Mouse (Mus musculus) forebrain, embryonic 15.5 days (tissue): ENCODE data around the gene Lbx2. TPM values are rescaled to one million over a fixed set of nuclear protein-coding genes. Genes with fewer than 3 reads are reported as not detected.

Experiments
- ATAC-seq: fragments of 200-750 bp; cut with Nextera tagmentation; replicated peaks from 2 replicates; pipeline ENCODE4 v1.8.0; 2017; ENCODE audit warnings: mild to moderate bottlenecking, moderate TSS enrichment, moderate library complexity
- H3K27ac ChIP-seq: fragments of 300-500 bp; sonication (generic); replicated peaks from 2 replicates; pipeline ENCODE4 v1.5.1; 2015; ENCODE audit warnings: mild to moderate bottlenecking, inconsistent platforms
- H3K27me3 ChIP-seq: fragments of 300-500 bp; sonication (generic); 2 replicates; pipeline ENCODE4 v1.6.1; 2015; ENCODE audit warnings: inconsistent platforms
- H3K36me3 ChIP-seq: fragments of 300-500 bp; sonication (generic); 2 replicates; pipeline ENCODE4 v1.6.1; 2015; ENCODE audit warnings: mild to moderate bottlenecking, inconsistent platforms
- H3K4me1 ChIP-seq: fragments of 300-500 bp; sonication (generic); 2 replicates; pipeline ENCODE4 v1.6.1; 2015; ENCODE audit warnings: inconsistent platforms
- H3K4me2 ChIP-seq: fragments of 300-500 bp; sonication (generic); replicated peaks from 2 replicates; pipeline ENCODE4 v1.6.1; 2015; ENCODE audit warnings: mild to moderate bottlenecking, inconsistent platforms
- H3K4me3 ChIP-seq: fragments of 300-500 bp; sonication (generic); 2 replicates; pipeline ENCODE4 v1.5.1; 2015; ENCODE audit warnings: mild to moderate bottlenecking, inconsistent platforms
- H3K9ac ChIP-seq: fragments of 300-500 bp; sonication (generic); replicated peaks from 2 replicates; pipeline ENCODE4 v1.6.1; 2015; ENCODE audit warnings: mild to moderate bottlenecking, inconsistent platforms
- H3K9me3 ChIP-seq: fragments of 300-500 bp; sonication (generic); 2 replicates; pipeline ENCODE4 v1.6.1; 2016; ENCODE audit warnings: inconsistent platforms
- WGBS: fragments of 180-500 bp; shearing (Covaris S2); methylation state at CpG from one replicate; pipeline ENCODE4 v1.1.7; 2015; ENCODE audit warnings: mixed read lengths; 5-methylcytosine and 5-hydroxymethylcytosine counted together
- polyA plus RNA-seq: library from polyadenylated mRNA; unstranded; fragments of >200 nt; fragmentation: Nextera tagmentation; extraction: Ambion mirVana; gene quantifications from 2 replicates; pipeline ENCODE4 v1.2.1, GENCODE M21; 2015

Gene Lbx2
- not detected in 2 replicates for polyA plus RNA-seq

DNA sequence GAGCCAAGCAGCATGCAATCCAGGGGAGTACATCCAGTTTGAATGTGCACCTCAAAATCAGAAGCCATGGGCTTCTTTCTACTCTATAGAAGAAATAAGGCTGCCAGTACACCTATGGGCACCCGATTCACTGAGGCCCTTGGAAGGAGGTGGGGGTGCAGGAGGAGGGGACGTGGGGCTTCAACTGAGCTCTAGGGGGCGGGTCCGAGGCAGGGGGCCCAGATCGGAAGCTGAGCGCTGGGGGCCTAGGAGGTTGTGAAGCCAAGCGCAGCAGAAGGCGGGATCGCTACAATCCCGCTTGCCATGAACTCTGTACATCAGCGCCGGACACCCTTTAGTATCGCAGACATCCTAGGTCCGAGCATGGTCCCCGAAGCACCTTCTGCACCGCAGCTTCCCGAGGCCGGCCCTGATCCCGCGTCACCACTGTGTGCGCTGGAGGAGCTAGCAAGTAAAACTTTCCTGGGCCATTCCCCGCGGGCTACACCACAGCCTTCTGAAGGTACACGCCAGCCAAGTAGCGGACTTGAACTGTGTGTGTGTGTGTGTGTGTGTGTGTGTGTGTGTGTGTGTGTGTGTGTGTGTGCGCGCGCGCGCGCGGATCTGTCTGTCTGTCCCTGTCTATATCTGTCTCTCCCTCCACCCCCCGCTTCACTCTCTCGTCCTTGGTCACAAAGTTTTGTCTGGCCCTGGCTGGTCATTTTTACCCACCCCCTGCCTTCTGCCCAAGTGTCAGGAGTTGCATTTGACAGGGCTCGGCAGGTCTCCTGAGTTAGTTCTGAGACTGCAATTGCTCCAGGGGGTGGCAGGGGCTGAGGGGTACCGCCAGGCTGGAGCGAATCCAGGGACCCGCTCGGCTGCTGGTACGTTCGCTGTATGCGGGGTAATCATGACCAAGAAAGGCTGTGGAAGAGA, at the start of gene Lbx2:
TSS of gene Lbx2 (plus strand) at position 247 of the 915 bp plus-strand sequence.
- no peak for ATAC-seq
- WGBS: 1% methylated on average over 42 of the region's 42 CpGs
- no peak within 1 kb of the TSS for H3K4me3 ChIP-seq
- H3K27me3 ChIP-seq: peaks cover 86% of the 10 kb centered on the region
- H3K4me1 ChIP-seq: peaks cover 7% of the 10 kb centered on the region
- H3K27ac ChIP-seq: no peak within 1 kb of the TSS
- H3K9ac ChIP-seq: no peak within 1 kb of the TSS
- H3K36me3 ChIP-seq: peaks cover 4% of the 10 kb centered on the region
- H3K9me3 ChIP-seq: no peaks in the 10 kb centered on the region
- H3K4me2 ChIP-seq: no peak within 1 kb of the TSS

DNA sequence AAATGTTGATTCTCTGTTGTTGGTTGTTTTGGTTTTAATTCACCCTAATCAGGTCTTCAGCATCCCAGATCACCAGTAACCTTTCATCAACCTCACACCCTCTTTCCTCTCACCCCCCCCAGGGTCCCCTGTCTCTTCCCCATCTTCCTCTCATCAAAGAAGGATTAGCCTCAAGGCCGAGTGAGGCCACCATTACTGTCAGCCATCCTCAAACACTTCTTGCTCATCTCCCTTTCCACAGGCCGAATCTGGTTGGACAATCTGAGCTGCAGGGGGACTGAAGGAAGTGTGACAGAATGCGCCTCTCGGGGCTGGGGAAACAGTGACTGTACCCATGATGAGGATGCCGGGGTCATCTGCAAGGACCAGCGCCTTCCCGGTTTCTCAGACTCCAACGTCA, 49.0 kb upstream of the Lbx2 start:
- 84% methylated on average over 8 of the region's 8 CpGs for WGBS
- H3K36me3 ChIP-seq: no peaks in the 10 kb centered on the region

DNA sequence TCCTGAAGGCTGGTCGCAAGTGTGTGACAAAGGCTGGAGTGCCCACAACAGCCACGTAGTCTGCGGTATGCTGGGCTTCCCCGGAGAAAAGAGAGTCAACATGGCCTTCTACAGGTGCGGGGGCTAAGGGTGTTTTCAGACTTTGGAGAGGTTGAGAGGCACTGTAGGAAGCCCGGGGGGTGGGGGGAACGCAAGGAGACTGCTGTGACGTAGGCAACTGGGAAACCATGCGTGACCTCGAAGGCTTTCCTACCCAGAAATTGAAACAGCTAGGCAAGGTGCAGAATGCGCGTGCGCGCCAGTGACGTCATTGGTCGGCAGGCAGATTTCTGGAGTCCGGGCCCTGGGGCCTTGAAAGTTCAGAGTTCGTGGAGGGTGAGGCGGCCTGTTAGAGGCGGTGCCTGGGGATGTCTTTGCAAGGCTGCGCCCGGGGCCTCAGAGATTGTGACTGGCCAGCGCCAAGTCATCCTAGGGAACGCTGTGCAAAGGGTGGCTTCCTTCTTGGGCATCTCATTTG, 47.6 kb upstream of the Lbx2 start:
- ATAC-seq: peak; percentile 59
- Histone ChIP-seq H3K27ac (no peak overlapping the region), H3K36me3 (no peaks in the 10 kb centered on the region), H3K4me1 (peaks cover 20% of the 10 kb centered on the region), H3K4me2 (peak overlapping the region; percentile 69), H3K4me3 (peak overlapping the region; percentile 38), H3K9me3 (no peaks in the 10 kb centered on the region), H3K27me3 (no peaks in the 10 kb centered on the region), H3K9ac (peak overlapping the region; percentile 40)
- WGBS: 9% methylated on average over 24 of the region's 24 CpGs

More for the DNA sequence above, 49.0 kb upstream of the Lbx2 start:
- H3K9ac ChIP-seq: no peak overlapping the region
- H3K4me1 ChIP-seq: peaks cover 33% of the 10 kb centered on the region
- H3K9me3 ChIP-seq: no peaks in the 10 kb centered on the region
- H3K4me2 ChIP-seq: no peak overlapping the region
- H3K27ac ChIP-seq: no peak overlapping the region
- H3K27me3 ChIP-seq: peaks cover 5% of the 10 kb centered on the region; the same call in 1 of the 2 replicates
- ATAC-seq: no peak
- no peak overlapping the region for H3K4me3 ChIP-seq

DNA sequence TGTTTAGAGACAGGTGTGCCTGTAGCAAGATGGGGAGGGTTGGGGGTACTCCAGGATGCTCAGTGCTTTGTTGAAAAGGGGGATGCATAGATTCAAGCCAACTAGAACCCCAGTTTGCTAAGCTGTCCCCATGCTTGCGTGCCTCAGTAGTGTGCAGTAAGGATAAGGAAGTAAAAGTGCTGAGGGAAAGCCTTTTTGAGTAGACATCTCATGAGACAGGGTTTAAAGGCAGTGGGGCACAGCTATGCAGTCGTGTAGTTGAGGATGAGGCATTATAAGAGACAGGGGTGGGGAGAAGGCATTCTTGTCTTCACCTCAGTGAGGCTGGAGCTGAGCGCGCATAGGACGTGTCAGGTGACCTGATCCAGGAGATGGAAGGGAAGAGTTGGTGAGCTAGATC, 45.6 kb upstream of the Lbx2 start:
- Histone ChIP-seq H3K4me3 (no peak overlapping the region), H3K9me3 (no peaks in the 10 kb centered on the region), H3K36me3 (no peaks in the 10 kb centered on the region), H3K4me1 (peaks cover 8% of the 10 kb centered on the region), H3K4me2 (no peak overlapping the region), H3K27me3 (no peaks in the 10 kb centered on the region), H3K9ac (no peak overlapping the region), H3K27ac (no peak overlapping the region)
- WGBS: 78% methylated on average over 5 of the region's 5 CpGs
- ATAC-seq: no peak

DNA sequence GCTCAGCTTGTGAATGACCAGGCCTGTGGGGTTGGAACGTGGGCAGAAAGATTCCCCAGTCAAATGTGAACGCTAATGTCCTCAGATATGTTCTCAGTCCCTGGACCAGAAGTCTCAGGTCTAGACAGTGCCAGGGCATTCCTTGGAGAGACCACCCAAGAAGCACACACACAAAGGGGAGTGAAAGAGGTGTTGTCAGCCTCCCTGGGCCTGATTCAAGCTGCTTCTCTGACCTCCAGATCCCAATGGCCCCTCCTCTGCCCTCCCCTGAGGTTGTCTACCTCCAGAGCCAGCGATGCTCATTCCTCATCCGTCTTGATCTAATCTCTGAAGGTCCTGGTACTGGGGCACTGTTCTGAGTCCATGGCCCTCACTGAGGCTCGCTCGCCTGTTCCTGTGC, 42.6 kb upstream of the Lbx2 start:
- Histone ChIP-seq H3K27ac (no peak overlapping the region), H3K4me1 (peaks cover 3% of the 10 kb centered on the region), H3K9me3 (no peaks in the 10 kb centered on the region), H3K36me3 (no peaks in the 10 kb centered on the region), H3K27me3 (no peaks in the 10 kb centered on the region), H3K4me3 (no peak overlapping the region), H3K4me2 (no peak overlapping the region), H3K9ac (no peak overlapping the region)
- ATAC-seq: no peak
- whole genome bisulfite sequencing: 67% methylated on average over 6 of the region's 6 CpGs

- H3K27ac ChIP-seq: no peak overlapping the region
- no peaks in the 10 kb centered on the region for H3K27me3 ChIP-seq
- no peak overlapping the region for H3K4me3 ChIP-seq
- no peak overlapping the region for H3K4me2 ChIP-seq
- no peaks in the 10 kb centered on the region for H3K9me3 ChIP-seq
- H3K36me3 ChIP-seq: no peaks in the 10 kb centered on the region
- H3K9ac ChIP-seq: no peak overlapping the region
- no peak for ATAC-seq
- WGBS: 89% methylated on average over 5 of the region's 5 CpGs
- no peaks in the 10 kb centered on the region for H3K4me1 ChIP-seq
Measured at GRCm38 (mm10) chr6:83043993-83044392, 42.2 kb upstream of the Lbx2 start.

- 80% methylated on average over 9 of the region's 9 CpGs for WGBS
Measured at GRCm38 (mm10) chr6:83044742-83045141, 41.4 kb upstream of the Lbx2 start.

GRCm38 (mm10) chr6:83049367-83049766, 36.8 kb upstream of the Lbx2 start:
- no peak overlapping the region for H3K27ac ChIP-seq
- 75% methylated on average over 10 of the region's 10 CpGs for WGBS
- no peaks in the 10 kb centered on the region for H3K27me3 ChIP-seq
- no peak for ATAC-seq
- H3K4me3 ChIP-seq: no peak overlapping the region
- no peak overlapping the region for H3K4me2 ChIP-seq
- H3K4me1 ChIP-seq: peaks cover 15% of the 10 kb centered on the region
- peaks cover 11% of the 10 kb centered on the region; the same call in 1 of the 2 replicates for H3K36me3 ChIP-seq
- H3K9ac ChIP-seq: no peak overlapping the region
- H3K9me3 ChIP-seq: no peaks in the 10 kb centered on the region

More at GRCm38 (mm10) chr6:83044742-83045141, 41.4 kb upstream of the Lbx2 start:
- H3K27ac ChIP-seq: no peak overlapping the region
- H3K9ac ChIP-seq: no peak overlapping the region
- no peaks in the 10 kb centered on the region for H3K36me3 ChIP-seq
- H3K4me1 ChIP-seq: no peaks in the 10 kb centered on the region
- ATAC-seq: no peak
- H3K4me3 ChIP-seq: no peak overlapping the region
- H3K27me3 ChIP-seq: no peaks in the 10 kb centered on the region
- H3K9me3 ChIP-seq: no peaks in the 10 kb centered on the region
- no peak overlapping the region for H3K4me2 ChIP-seq

DNA sequence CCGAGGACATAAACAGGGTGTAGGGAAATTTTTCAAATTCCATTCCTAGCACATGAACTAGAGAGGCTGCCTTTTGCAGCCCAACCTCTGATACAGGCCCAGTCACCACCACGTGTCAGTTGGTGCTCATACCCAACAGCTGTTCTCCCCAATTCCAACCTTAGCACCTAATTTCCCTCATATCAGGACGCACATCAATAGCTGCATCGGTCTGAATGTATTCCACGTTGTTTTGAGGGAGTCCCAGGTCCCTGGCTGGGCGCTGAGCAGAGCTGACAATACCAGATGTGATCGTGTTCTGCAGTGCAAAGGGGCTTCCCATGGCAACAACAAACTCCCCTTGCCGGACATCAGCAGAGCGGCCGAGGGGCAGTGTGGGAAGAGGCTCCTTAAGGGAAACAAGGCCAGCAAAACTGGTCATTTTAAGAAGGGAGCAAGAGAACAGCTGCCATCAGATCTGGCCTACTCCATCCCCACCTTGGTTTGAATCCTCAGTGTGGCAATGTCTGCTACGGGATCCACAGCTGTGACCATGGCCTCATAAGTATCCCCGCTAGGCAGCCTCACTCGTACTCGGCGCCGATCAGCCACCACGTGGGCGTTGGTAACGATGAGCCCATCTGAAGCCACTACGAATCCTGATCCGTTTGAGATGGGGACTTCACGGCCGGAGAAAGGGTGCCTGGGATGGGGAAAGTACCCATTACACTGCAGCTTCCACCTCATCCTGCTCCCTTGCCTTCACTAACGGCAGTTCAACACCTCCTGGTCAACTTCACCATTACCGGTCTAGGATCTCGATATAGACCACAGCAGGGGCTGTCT, 32.8 kb upstream of the Lbx2 start:
- H3K4me2 ChIP-seq: peak overlapping the region; percentile 71
- peak overlapping the region; percentile 75 for H3K4me3 ChIP-seq
- H3K9me3 ChIP-seq: no peaks in the 10 kb centered on the region
- peaks cover 29% of the 10 kb centered on the region for H3K4me1 ChIP-seq
- 3% methylated on average over 26 of the region's 26 CpGs for WGBS
- peaks cover 25% of the 10 kb centered on the region for H3K36me3 ChIP-seq
- peak; percentile 1; the same call in 1 of the 2 replicates for ATAC-seq
- no peaks in the 10 kb centered on the region for H3K27me3 ChIP-seq
- H3K27ac ChIP-seq: peak overlapping the region; percentile 85
- H3K9ac ChIP-seq: peak overlapping the region; percentile 89

- H3K4me3 ChIP-seq: peak within 1 kb of the TSS; percentile 75
- ATAC-seq: peak; percentile 98
- no peaks in the 10 kb centered on the region for H3K9me3 ChIP-seq
- peaks cover 25% of the 10 kb centered on the region for H3K36me3 ChIP-seq
- peak within 1 kb of the TSS; percentile 85 for H3K27ac ChIP-seq
- under 1% methylated on average over 64 of the region's 64 CpGs for WGBS
- peak within 1 kb of the TSS; percentile 89 for H3K9ac ChIP-seq
- H3K27me3 ChIP-seq: no peaks in the 10 kb centered on the region
- H3K4me1 ChIP-seq: peaks cover 29% of the 10 kb centered on the region
- H3K4me2 ChIP-seq: peak within 1 kb of the TSS; percentile 71
Measured at GRCm38 (mm10) chr6:83054074-83054851, 31.9 kb upstream of the Lbx2 start, which contains the start of gene Aup1. TSS of gene Aup1 (plus strand) at chr6:83054521.

GRCm38 (mm10) chr6:83054871-83055431, 31.2 kb upstream of the Lbx2 start, which contains the start of gene Htra2:
TSS of gene Htra2 (minus strand) at chr6:83055273.
- Histone ChIP-seq H3K9ac (peak within 1 kb of the TSS; percentile 89), H3K4me3 (peak within 1 kb of the TSS; percentile 75), H3K4me1 (peaks cover 29% of the 10 kb centered on the region), H3K27me3 (no peaks in the 10 kb centered on the region), H3K27ac (peak within 1 kb of the TSS; percentile 85), H3K4me2 (peak within 1 kb of the TSS; percentile 71), H3K9me3 (no peaks in the 10 kb centered on the region), H3K36me3 (peaks cover 25% of the 10 kb centered on the region)
- peak; percentile 21 for ATAC-seq
- under 1% methylated on average over 50 of the region's 50 CpGs for WGBS
